16 mouse cellular contexts compared by ENCODE assay signal in the genomic region with DNA sequence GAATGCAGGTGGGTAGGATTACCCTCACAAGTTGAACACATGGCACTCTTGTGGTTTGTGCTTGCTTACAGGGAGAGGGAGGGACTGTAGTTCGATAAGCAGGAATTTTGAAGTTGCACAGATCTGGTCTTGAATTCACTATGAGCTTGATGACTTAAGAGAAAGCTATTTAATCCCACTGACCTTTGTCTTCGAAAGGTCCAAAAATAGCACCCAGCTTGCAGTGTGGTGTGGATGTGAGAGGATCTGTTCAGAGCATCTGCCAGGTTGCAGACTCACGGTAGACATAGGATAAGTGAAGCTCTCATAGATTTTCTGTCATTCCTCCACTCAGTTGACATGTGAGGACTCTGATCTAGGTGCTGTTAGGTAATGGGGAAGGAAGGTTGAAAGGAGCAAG.
"Had no signal": no experiment of that assay in that cellular context is flagged by ENCODE, and none has a peak within 500 bp of the region (broad histone marks: within the 10 kb centered on the region; RNA-seq: fewer than 3 reads in every experiment).

No protein-coding gene starts in this region.

- H3K27ac ChIP-seq: layer of hippocampus, adult 2 months; liver, embryonic 13.5 days; lung, embryonic 15.5 days; midbrain, embryonic 12.5 days; neural tube, embryonic 13.5 days; stomach, embryonic 15.5 days had no signal

- ATAC-seq: liver, postnatal 0 days; midbrain, embryonic 16.5 days had no signal

- H3K4me2 ChIP-seq: liver, embryonic 13.5 days; lung, embryonic 15.5 days; midbrain, embryonic 12.5 days; neural tube, embryonic 13.5 days; stomach, embryonic 15.5 days had no signal

- H3K9ac ChIP-seq: liver, embryonic 13.5 days; liver, postnatal 0 days; lung, embryonic 15.5 days; midbrain, embryonic 12.5 days; neural tube, embryonic 13.5 days; stomach, embryonic 15.5 days had no signal

- H3K4me3 ChIP-seq: layer of hippocampus, adult 2 months; liver, embryonic 13.5 days; lung, embryonic 15.5 days; midbrain, embryonic 12.5 days; neural tube, embryonic 13.5 days; stomach, embryonic 15.5 days had no signal

- H3K4me1 ChIP-seq: lung, embryonic 15.5 days; midbrain, embryonic 12.5 days; neural tube, embryonic 13.5 days had no signal

- H3K9me3 ChIP-seq: liver, embryonic 13.5 days; lung, embryonic 15.5 days; midbrain, embryonic 12.5 days; neural tube, embryonic 13.5 days; stomach, embryonic 15.5 days had no signal

- H3K27me3 ChIP-seq: liver, embryonic 13.5 days; lung, embryonic 15.5 days; midbrain, embryonic 12.5 days; neural tube, embryonic 13.5 days; stomach, embryonic 15.5 days had no signal

- H3K36me3 ChIP-seq: liver, embryonic 13.5 days; lung, embryonic 15.5 days; midbrain, embryonic 12.5 days; neural tube, embryonic 13.5 days; stomach, embryonic 15.5 days had no signal

- DNase-seq: kidney, postnatal 10 days; kidney, postnatal 4 days; left cerebral cortex, postnatal 4 days; liver, embryonic 13.5 days; liver, postnatal 0 days; lung, postnatal 14 days; retina, postnatal 1 day; right cerebral cortex, postnatal 4 days; thymus, adult 2 months; thymus, postnatal 36 days had no signal
